Mouse (Mus musculus): ENCODE measurements around the gene Ascl1. TPM values are rescaled to one million over a fixed set of nuclear protein-coding genes. Genes with fewer than 3 reads are reported as not detected.

Gene Ascl1
- polyA plus RNA-seq, 1 experiment from 2014 or later, result 0.19 TPM

DNA sequence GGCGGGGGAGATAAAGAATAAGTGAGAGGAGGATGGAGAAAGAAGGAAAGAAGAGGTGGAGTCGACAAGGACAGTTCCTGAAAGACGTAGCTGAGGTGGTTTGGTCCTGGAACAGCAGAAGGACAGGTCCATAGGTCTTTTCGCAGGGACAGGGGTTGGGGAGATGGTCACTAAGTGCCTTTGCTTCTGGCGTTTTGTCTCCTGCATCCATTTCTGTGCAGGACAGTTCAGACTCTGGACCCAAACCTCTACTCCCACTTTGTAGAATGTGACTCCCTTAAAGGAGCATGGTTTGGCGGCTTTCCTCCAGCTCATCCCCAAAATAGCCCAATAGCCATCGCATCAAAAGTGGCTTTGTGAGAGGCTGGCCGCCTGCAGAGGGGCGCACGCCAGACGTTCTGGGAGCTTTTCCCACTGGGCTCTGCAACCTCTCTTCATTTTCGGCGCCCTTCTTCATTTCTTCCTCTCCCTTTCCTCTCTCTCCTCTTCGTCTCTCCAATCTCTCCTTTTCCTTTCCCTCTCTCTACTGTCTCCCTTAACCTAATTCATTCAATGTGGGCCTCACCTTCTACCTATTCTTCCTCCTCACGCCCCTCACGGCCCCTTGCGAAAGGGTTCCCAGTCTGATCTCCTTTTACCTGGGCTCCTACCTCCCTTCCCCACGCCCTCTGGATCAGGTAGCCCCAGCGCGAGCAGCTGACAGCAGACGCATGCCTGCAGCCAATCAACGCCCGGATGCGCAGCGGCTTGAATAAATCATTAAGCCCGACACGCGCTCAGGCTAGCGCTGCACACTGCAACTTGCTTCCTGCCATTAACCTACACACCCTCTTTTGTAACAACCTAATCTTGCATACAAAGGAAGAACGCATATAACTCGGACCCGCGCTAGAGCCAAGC is 7.5 kb downstream of the Ascl1 start:
- peak overlapping the region; percentile 22 for H3K4me3 ChIP-seq

DNA sequence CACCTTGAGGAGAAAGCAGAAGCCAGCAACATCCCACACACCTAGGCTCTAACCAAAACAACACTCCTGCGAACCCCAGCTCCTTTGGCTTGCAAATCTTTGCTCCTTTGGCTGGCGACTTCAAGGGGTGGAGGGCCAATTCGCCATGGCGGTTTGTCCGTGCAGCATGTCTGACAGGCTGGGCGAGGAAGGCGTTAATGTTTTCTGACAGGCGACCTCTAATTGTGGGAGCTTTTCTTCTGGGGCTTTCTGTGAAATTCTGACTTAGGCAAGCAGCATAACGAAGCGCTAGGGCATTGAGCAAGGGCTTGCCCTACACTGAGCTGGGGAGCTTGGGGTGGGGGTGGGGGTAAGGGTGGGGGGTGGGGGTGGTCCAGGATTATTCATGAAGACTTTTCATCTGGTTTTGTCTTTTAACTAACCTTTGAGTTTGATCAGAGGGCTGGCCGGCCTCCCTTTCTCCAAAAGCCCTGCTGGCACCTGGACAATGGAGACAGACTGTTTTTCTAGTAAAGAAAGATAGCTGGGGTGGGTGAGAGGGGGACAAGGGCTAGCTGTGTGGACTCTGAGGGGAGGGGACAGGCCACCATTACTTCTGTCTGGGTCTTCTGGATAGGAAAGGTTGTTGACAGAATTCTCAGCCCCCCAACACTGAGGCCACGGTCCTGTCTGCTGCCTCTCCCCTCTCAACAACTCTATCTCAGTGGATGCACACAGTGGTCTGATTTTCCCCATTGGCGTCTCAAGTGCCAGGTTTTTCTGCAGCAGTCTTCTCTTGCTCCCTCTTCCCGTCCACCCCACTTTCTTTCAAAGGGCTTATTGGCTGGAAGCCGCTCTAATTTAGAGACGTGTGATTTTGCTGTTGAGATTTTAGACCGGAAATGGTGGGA is 8.4 kb downstream of the Ascl1 start:
- 2% methylated on average over 17 of the region's 17 CpGs for WGBS
- H3K9ac ChIP-seq, result no peak overlapping the region
- no peak for ATAC-seq (ENCODE audit: insufficient number of reproducible peaks, low FRiP score)
- no peak overlapping the region for H3K4me3 ChIP-seq
- 0 out of 2 replicates have a peak, but pooled peaks cover 12% of the 10 kb centered on the region for H3K4me1 ChIP-seq (replicated peaks)
- no peaks in the 10 kb centered on the region for H3K36me3 ChIP-seq
- H3K27ac ChIP-seq (ENCODE audit: poor library complexity, severe bottlenecking), result no peak overlapping the region
- peaks cover 4% of the 10 kb centered on the region; the same call in 1 of the 2 replicates for H3K9me3 ChIP-seq (replicated peaks)
- peak overlapping the region; percentile 45; the same call in 1 of the 2 replicates for H3K4me2 ChIP-seq
- peaks cover 72% of the 10 kb centered on the region for H3K27me3 ChIP-seq (replicated peaks)

More for the DNA sequence above, 7.5 kb downstream of the Ascl1 start:
- H3K4me1 ChIP-seq (replicated peaks), result 0 out of 2 replicates have a peak, but pooled peaks cover 12% of the 10 kb centered on the region
- no peak overlapping the region for H3K9ac ChIP-seq
- H3K4me2 ChIP-seq, result peak overlapping the region; percentile 45
- H3K36me3 ChIP-seq, result no peaks in the 10 kb centered on the region
- WGBS, result 1% methylated on average over 33 of the region's 33 CpGs
- H3K9me3 ChIP-seq (replicated peaks), result 0 out of 2 replicates have a peak, but pooled peaks cover 2% of the 10 kb centered on the region
- H3K27ac ChIP-seq (ENCODE audit: poor library complexity, severe bottlenecking), result no peak overlapping the region
- peaks cover 81% of the 10 kb centered on the region for H3K27me3 ChIP-seq (replicated peaks)
- no peak for ATAC-seq (ENCODE audit: insufficient number of reproducible peaks, low FRiP score)

DNA sequence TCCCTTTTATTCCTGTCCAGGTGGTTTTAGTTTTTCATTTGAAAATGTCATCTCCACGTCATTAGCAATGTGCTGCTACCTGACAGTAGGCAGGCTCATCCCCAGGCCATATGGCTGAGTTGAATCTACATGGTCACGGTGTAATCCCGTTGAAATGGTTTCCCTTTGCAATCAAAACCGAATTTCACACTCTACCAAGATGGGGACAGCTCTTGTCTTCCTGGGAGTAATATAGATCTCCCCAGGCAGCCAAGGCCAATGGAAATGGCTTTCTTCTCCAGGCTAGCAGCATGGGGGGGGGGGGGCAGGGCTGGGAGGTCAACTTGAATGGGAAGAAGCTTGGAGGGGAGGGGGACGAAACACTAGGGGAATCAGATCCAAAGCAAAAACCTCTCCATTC is 15.6 kb downstream of the Ascl1 start:
- Histone ChIP-seq H3K27ac (ENCODE audit: poor library complexity, severe bottlenecking) (no peak overlapping the region), H3K4me1 (replicated peaks) (no peaks in the 10 kb centered on the region), H3K4me2 (no peak overlapping the region), H3K36me3 (no peaks in the 10 kb centered on the region), H3K9ac (no peak overlapping the region), H3K27me3 (replicated peaks) (peaks cover 14% of the 10 kb centered on the region), H3K9me3 (replicated peaks) (peaks cover 5% of the 10 kb centered on the region; the same call in 1 of the 2 replicates), H3K4me3 (no peak overlapping the region)
- no peak for ATAC-seq (ENCODE audit: insufficient number of reproducible peaks, low FRiP score)
- 50% methylated on average over 5 of the region's 5 CpGs for WGBS

GRCm38 (mm10) chr10:87474971-87475370 is 18.5 kb downstream of the Ascl1 start:
- H3K4me3 ChIP-seq, result no peak overlapping the region
- no peak for ATAC-seq (ENCODE audit: insufficient number of reproducible peaks, low FRiP score)
- WGBS, result 65% methylated on average over 2 of the region's 2 CpGs
- H3K4me2 ChIP-seq, result no peak overlapping the region
- H3K9me3 ChIP-seq (replicated peaks), result peaks cover 2% of the 10 kb centered on the region; the same call in 1 of the 2 replicates
- no peaks in the 10 kb centered on the region for H3K36me3 ChIP-seq
- H3K27ac ChIP-seq (ENCODE audit: poor library complexity, severe bottlenecking), result no peak overlapping the region
- H3K27me3 ChIP-seq (replicated peaks), result 0 out of 2 replicates have a peak, but pooled peaks cover 3% of the 10 kb centered on the region
- H3K4me1 ChIP-seq (replicated peaks), result no peaks in the 10 kb centered on the region
- no peak overlapping the region for H3K9ac ChIP-seq

- H3K36me3 ChIP-seq, result no peaks in the 10 kb centered on the region
- H3K4me2 ChIP-seq, result no peak overlapping the region
- no peak overlapping the region for H3K9ac ChIP-seq
- 65% methylated on average over 10 of the region's 10 CpGs for WGBS
- no peaks in the 10 kb centered on the region for H3K4me1 ChIP-seq (replicated peaks)
- H3K4me3 ChIP-seq, result no peak overlapping the region
- H3K27me3 ChIP-seq (replicated peaks), result 0 out of 2 replicates have a peak, but pooled peaks cover 3% of the 10 kb centered on the region
- ATAC-seq (ENCODE audit: insufficient number of reproducible peaks, low FRiP score), result no peak
- no peaks in the 10 kb centered on the region for H3K9me3 ChIP-seq (replicated peaks)
- no peak overlapping the region for H3K27ac ChIP-seq (ENCODE audit: poor library complexity, severe bottlenecking)
Observed at GRCm38 (mm10) chr10:87473475-87474131, 19.9 kb downstream of the Ascl1 start.

DNA sequence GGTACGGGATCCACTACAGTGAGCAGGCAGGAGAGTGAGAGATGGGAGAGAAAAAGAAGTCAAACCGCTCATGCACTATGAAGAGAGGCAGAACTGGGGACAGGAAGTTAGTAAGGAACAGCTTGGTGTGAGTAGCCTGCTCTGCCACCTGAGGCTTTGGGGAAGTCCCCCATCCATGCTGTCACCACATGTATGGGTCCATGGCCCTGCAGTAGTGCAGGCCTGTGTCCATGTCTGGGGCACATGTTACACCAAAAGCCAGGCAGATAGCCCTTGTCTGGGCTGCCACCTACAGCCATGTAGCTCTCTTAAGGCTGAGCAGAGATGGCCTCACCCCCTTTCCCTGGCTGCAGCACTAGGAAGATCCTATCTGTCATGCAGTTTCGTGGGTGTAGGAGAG is 42.7 kb downstream of the Ascl1 start:
- no peaks in the 10 kb centered on the region for H3K4me1 ChIP-seq (replicated peaks)
- 76% methylated on average over 3 of the region's 3 CpGs for WGBS

GRCm38 (mm10) chr10:87449368-87449767 is 44.1 kb downstream of the Ascl1 start:
- H3K4me1 ChIP-seq (replicated peaks), result no peaks in the 10 kb centered on the region
- no peaks in the 10 kb centered on the region for H3K36me3 ChIP-seq
- no peak overlapping the region for H3K4me3 ChIP-seq
- H3K27me3 ChIP-seq (replicated peaks), result no peaks in the 10 kb centered on the region
- H3K9me3 ChIP-seq (replicated peaks), result no peaks in the 10 kb centered on the region
- no peak for ATAC-seq (ENCODE audit: insufficient number of reproducible peaks, low FRiP score)
- H3K27ac ChIP-seq (ENCODE audit: poor library complexity, severe bottlenecking), result no peak overlapping the region
- no peak overlapping the region for H3K9ac ChIP-seq
- WGBS, result 73% methylated on average over 6 of the region's 6 CpGs
- no peak overlapping the region for H3K4me2 ChIP-seq

More for the DNA sequence above, 42.7 kb downstream of the Ascl1 start:
- H3K27ac ChIP-seq (ENCODE audit: poor library complexity, severe bottlenecking), result no peak overlapping the region
- no peaks in the 10 kb centered on the region for H3K36me3 ChIP-seq
- no peak overlapping the region for H3K9ac ChIP-seq
- no peak overlapping the region for H3K4me2 ChIP-seq
- no peaks in the 10 kb centered on the region for H3K9me3 ChIP-seq (replicated peaks)
- no peaks in the 10 kb centered on the region for H3K27me3 ChIP-seq (replicated peaks)
- H3K4me3 ChIP-seq, result no peak overlapping the region
- ATAC-seq (ENCODE audit: insufficient number of reproducible peaks, low FRiP score), result no peak

DNA sequence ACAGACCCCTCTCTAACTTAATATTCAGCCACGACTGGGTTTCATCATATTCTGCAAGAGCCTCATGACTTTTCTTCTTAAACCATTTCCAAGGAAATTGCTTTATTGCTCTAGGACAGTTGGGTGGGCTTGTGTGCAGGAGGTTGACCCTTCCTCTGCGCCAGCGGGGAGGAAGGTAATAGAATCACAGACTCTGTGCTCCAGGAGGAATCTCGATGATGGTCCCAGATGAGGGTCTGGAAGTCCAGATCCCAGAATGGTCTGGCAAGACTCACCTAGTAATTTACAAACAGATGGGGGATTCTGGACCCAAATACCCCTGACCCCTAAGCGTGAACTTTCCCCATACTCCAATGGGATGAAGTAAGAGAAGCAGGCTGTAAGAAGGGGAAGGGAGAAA is 45.2 kb downstream of the Ascl1 start:
- Histone ChIP-seq H3K4me2 (no peak overlapping the region), H3K9ac (no peak overlapping the region), H3K27ac (ENCODE audit: poor library complexity, severe bottlenecking) (no peak overlapping the region), H3K4me1 (replicated peaks) (no peaks in the 10 kb centered on the region), H3K36me3 (no peaks in the 10 kb centered on the region), H3K4me3 (no peak overlapping the region), H3K9me3 (replicated peaks) (no peaks in the 10 kb centered on the region), H3K27me3 (replicated peaks) (no peaks in the 10 kb centered on the region)
- ATAC-seq (ENCODE audit: insufficient number of reproducible peaks, low FRiP score), result no peak
- 56% methylated on average over 5 of the region's 5 CpGs for WGBS

- no peak for ATAC-seq (ENCODE audit: insufficient number of reproducible peaks, low FRiP score)
- WGBS, result 6% methylated on average over 9 of the region's 9 CpGs
- Histone ChIP-seq H3K9ac (no peak overlapping the region), H3K9me3 (replicated peaks) (no peaks in the 10 kb centered on the region), H3K4me3 (no peak overlapping the region), H3K27me3 (replicated peaks) (no peaks in the 10 kb centered on the region), H3K27ac (ENCODE audit: poor library complexity, severe bottlenecking) (no peak overlapping the region), H3K36me3 (no peaks in the 10 kb centered on the region), H3K4me2 (peak overlapping the region; percentile 52), H3K4me1 (replicated peaks) (no peaks in the 10 kb centered on the region)
Observed at GRCm38 (mm10) chr10:87447754-87448095, 45.7 kb downstream of the Ascl1 start.

DNA sequence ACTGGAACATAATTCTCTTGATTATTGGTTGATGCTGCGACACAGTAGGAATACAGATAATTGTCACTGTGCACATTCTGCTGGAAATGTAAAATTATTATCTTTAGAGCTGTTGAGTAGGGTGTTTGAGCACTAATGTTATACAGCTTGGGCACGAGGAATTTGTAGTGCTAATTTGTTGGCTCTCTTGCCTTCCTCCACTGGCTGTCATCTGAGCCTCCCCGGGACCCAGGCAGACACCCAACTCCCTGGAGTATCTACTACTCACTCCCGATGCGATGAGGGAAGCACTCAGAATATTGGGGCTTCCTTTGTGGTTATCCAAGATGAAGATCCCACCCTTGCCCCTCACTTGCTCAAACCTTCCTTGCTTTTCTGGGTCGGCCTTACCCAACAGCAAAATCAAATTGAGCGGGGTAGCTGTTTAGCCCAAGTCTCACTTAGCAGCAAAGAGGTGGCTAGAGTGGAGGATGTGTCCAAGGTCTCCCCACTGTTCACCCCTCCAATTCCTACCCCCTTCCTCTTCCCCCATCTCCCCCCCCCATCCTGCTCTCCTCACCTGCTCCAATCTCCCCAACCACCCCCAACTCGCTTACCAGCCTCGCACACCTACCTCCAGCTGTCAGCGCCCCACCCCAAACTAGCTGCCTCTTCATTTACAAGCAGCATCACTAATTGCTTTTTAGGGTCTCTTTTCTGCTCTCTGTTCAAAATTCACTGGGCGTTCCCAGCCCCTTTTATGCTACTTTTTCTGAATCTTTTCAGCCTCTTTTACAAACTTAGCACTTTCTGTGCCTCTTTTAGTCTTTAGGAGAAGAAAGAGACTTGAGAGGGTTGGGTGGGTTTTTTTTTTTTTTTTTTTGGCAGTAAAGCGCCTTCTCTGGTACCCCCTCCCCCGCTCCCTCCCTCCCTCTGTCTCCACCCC is 46.4 kb downstream of the Ascl1 start:
- Histone ChIP-seq H3K9ac (no peak overlapping the region), H3K4me1 (replicated peaks) (no peaks in the 10 kb centered on the region), H3K4me2 (peak overlapping the region; percentile 52), H3K27me3 (replicated peaks) (no peaks in the 10 kb centered on the region), H3K4me3 (no peak overlapping the region), H3K36me3 (no peaks in the 10 kb centered on the region), H3K9me3 (replicated peaks) (no peaks in the 10 kb centered on the region), H3K27ac (ENCODE audit: poor library complexity, severe bottlenecking) (no peak overlapping the region)
- no peak for ATAC-seq (ENCODE audit: insufficient number of reproducible peaks, low FRiP score)
- 38% methylated on average over 12 of the region's 13 CpGs for WGBS
